Mouse (Mus musculus): ENCODE results near the gene Arsb.

The Arsb gene

GRCm38 (mm10) chr13:93892101-93892500 is 120.7 kb downstream of the Arsb start:
- no peak for DNase-seq (ENCODE audit: low read depth)

GRCm38 (mm10) chr13:93894105-93894504 is 122.7 kb downstream of the Arsb start:
- DNase-seq (ENCODE audit: low read depth) = no peak

- no peak for DNase-seq (ENCODE audit: low read depth)
Measured at GRCm38 (mm10) chr13:93895430-93895829, 124.0 kb downstream of the Arsb start.

GRCm38 (mm10) chr13:93897943-93898826 is 126.8 kb downstream of the Arsb start:
- DNase-seq (ENCODE audit: low read depth) = peak; percentile 50

GRCm38 (mm10) chr13:93899378-93900256 is 128.2 kb downstream of the Arsb start:
- no peak for DNase-seq (ENCODE audit: low read depth)

- no peak for DNase-seq (ENCODE audit: low read depth)
Measured at GRCm38 (mm10) chr13:93900934-93901626, 129.7 kb downstream of the Arsb start.

- no peak for DNase-seq (ENCODE audit: low read depth)
Measured at GRCm38 (mm10) chr13:93902126-93902525, 130.7 kb downstream of the Arsb start.

- DNase-seq (ENCODE audit: low read depth) = no peak
Measured at GRCm38 (mm10) chr13:93906552-93907245, 135.3 kb downstream of the Arsb start.

- no peak for DNase-seq (ENCODE audit: low read depth)
Measured at GRCm38 (mm10) chr13:93907971-93908370, 136.5 kb downstream of the Arsb start.

- DNase-seq (ENCODE audit: low read depth) = no peak
Measured at GRCm38 (mm10) chr13:93909847-93910246, 138.4 kb downstream of the Arsb start.

GRCm38 (mm10) chr13:93911037-93911436 is 139.6 kb downstream of the Arsb start:
- DNase-seq (ENCODE audit: low read depth) = peak; percentile 95

- DNase-seq (ENCODE audit: low read depth) = no peak
Measured at GRCm38 (mm10) chr13:93912326-93912915, 141.0 kb downstream of the Arsb start.

GRCm38 (mm10) chr13:93914206-93914605 is 142.8 kb downstream of the Arsb start:
- no peak for DNase-seq (ENCODE audit: low read depth)

- DNase-seq (ENCODE audit: low read depth) = no peak
Measured at GRCm38 (mm10) chr13:93915641-93916570, 144.5 kb downstream of the Arsb start.

GRCm38 (mm10) chr13:93919536-93919935 is 148.1 kb downstream of the Arsb start:
- DNase-seq (ENCODE audit: low read depth) = no peak

GRCm38 (mm10) chr13:93920080-93920785 is 148.8 kb downstream of the Arsb start:
- DNase-seq (ENCODE audit: low read depth) = no peak

GRCm38 (mm10) chr13:93920786-93921300 is 149.4 kb downstream of the Arsb start:
- DNase-seq (ENCODE audit: low read depth) = no peak

GRCm38 (mm10) chr13:93921831-93922565 is 150.6 kb downstream of the Arsb start:
- DNase-seq (ENCODE audit: low read depth) = no peak

- DNase-seq (ENCODE audit: low read depth) = no peak
Measured at GRCm38 (mm10) chr13:93922566-93922910, 151.1 kb downstream of the Arsb start.
